Mouse (Mus musculus): Measurements from ENCODE around the gene Shc4. TPM values are rescaled to one million over a fixed set of nuclear protein-coding genes. Genes with fewer than 3 reads are reported as not detected.

Gene Shc4
- total and polyA plus RNA-seq, 3 experiments = 0.21 to 1.1 (median 0.37) TPM

DNA sequence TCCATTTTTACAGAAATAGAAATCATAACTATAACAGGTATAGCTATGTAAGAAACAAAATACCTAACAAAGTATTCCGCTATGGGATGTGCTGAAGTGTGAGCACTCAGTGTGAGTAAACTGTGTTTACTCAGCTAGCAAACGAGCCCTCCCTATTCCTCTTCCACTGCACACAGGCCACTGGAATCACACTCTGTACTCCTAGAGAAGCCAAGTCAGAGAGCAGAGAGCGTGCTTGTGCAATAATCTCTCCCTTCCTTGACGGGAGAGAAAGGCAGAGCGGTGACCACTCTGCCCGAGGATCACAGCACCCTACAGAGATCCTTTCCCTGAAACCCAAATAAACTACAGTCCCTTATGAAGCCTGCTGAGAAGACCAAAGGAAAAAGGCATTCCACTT, 125.7 kb downstream of the Shc4 start:
- H3K4me2 ChIP-seq (ENCODE audit: insufficient read depth, low read depth, poor library complexity, severe bottlenecking) = no peak overlapping the region
- H3K27ac ChIP-seq (ENCODE audit: insufficient read depth, low read depth) = no peak overlapping the region
- TF ChIP-seq POLR2AphosphoS2 (IDR thresholded peaks at IDR 0.05; ENCODE audit: low read depth, low read length) (no peak), RCOR1 (conservative IDR thresholded peaks at IDR 0.05; ENCODE audit: low read depth, low read length) (no peak), SIN3A (IDR thresholded peaks at IDR 0.05; ENCODE audit: low read length) (no peak), JUND (conservative IDR thresholded peaks at IDR 0.05; ENCODE audit: low read depth, low read length) (no peak), NELFE (IDR thresholded peaks at IDR 0.05; ENCODE audit: low read depth, low read length) (no peak)
- H3K4me3 ChIP-seq (replicated peaks in 1 of 3; ENCODE audit: low read depth in 2 of 3, low read length in 2 of 3, poor library complexity in 1 of 3) = no peak overlapping the region
- no peaks in the 10 kb centered on the region for H3K79me2 ChIP-seq (replicated peaks; ENCODE audit: control insufficient read depth, extremely low read depth, insufficient read depth, poor library complexity, severe bottlenecking)
- H3K4me1 ChIP-seq (ENCODE audit: control insufficient read depth in 1 of 2, insufficient read depth in 2 of 2) = no peaks in the 10 kb centered on the region
- no peaks in the 10 kb centered on the region for H3K27me3 ChIP-seq (replicated peaks)
- dilution Hi-C loops (cut with MboI; ENCODE audit: extremely low pct_ligation_motif_present, extremely low pct_unique_long_range_greater_than_20kb, low sequenced_read_pairs) (no loop called here), in situ Hi-C loops (cut with MboI; ENCODE audit: low pct_ligation_motif_present, low pct_unique_long_range_greater_than_20kb, low sequenced_read_pairs) (no loop called here)
- DNase-seq (ENCODE audit: extremely low read depth) = no peak
- H3K36me3 ChIP-seq (replicated peaks in 1 of 2; ENCODE audit: control insufficient read depth in 1 of 2, insufficient read depth in 1 of 2, low read length in 1 of 2) = peaks cover 67 to 88% of the 10 kb centered on the region in 2 experiments
- H3K9ac ChIP-seq (ENCODE audit: insufficient read depth, low read depth) = no peak overlapping the region
- H3K9me3 ChIP-seq (replicated peaks; ENCODE audit: low read length) = no peaks in the 10 kb centered on the region

DNA sequence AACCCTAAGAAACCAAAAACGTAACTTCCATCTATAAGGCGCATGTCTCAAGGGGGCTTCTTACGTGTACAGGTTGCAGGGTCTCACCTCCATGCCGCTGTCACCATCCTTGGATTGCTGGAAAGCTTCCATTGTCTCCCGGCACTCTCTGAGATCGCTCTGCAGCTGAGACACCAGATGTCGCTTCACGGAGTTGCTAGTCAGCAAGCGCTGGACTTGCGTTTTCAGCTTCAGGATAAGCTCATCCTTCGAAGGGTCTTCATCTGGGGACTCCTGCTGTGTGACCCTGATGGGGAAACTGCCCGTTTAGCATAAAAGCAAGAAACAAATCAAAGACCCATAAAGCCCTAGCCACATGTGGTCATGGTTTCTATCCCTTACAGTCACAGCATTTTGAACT, 129.2 kb downstream of the Shc4 start:
- no peak for DNase-seq (ENCODE audit: extremely low read depth)
- Histone ChIP-seq H3K4me1 (ENCODE audit: control insufficient read depth in 1 of 2, insufficient read depth in 2 of 2) (no peaks in the 10 kb centered on the region), H3K9ac (ENCODE audit: insufficient read depth, low read depth) (no peak overlapping the region), H3K4me3 (replicated peaks in 1 of 3; ENCODE audit: low read depth in 2 of 3, low read length in 2 of 3, poor library complexity in 1 of 3) (no peak overlapping the region), H3K4me2 (ENCODE audit: insufficient read depth, low read depth, poor library complexity, severe bottlenecking) (no peak overlapping the region), H3K36me3 (replicated peaks in 1 of 2; ENCODE audit: control insufficient read depth in 1 of 2, insufficient read depth in 1 of 2, low read length in 1 of 2) (peaks cover 60 to 88% of the 10 kb centered on the region in 2 experiments), H3K9me3 (replicated peaks; ENCODE audit: low read length) (no peaks in the 10 kb centered on the region), H3K27ac (ENCODE audit: insufficient read depth, low read depth) (no peak overlapping the region), H3K27me3 (replicated peaks) (no peaks in the 10 kb centered on the region), H3K79me2 (replicated peaks; ENCODE audit: control insufficient read depth, extremely low read depth, insufficient read depth, poor library complexity, severe bottlenecking) (no peaks in the 10 kb centered on the region)
- dilution Hi-C loops (cut with MboI; ENCODE audit: extremely low pct_ligation_motif_present, extremely low pct_unique_long_range_greater_than_20kb, low sequenced_read_pairs) = no loop called here
- no peak for TF ChIP-seq TCF12 (IDR thresholded peaks at IDR 0.05; ENCODE audit: low read depth, low read length)
- TF ChIP-seq NELFE (IDR thresholded peaks at IDR 0.05; ENCODE audit: low read depth, low read length) = no peak
- no peak for TF ChIP-seq MEF2A (IDR thresholded peaks at IDR 0.05; ENCODE audit: borderline replicate concordance, low read depth, low read length)
- no peak for TF ChIP-seq MYC (IDR thresholded peaks at IDR 0.05; ENCODE audit: low read depth, low read length)
- no peak for TF ChIP-seq E2F4 (IDR thresholded peaks at IDR 0.05; ENCODE audit: insufficient replicate concordance, low read depth, low read length)
- TF ChIP-seq JUND (conservative IDR thresholded peaks at IDR 0.05; ENCODE audit: low read depth, low read length) = no peak
- no peak for TF ChIP-seq PAX5 (IDR thresholded peaks at IDR 0.05; ENCODE audit: low read length)
- no peak for TF ChIP-seq CTCF (conservative IDR thresholded peaks at IDR 0.05 in 1 of 2, IDR thresholded peaks at IDR 0.05 in 1 of 2; ENCODE audit: low read depth in 2 of 2, low read length in 2 of 2)
- in situ Hi-C loops (cut with MboI; ENCODE audit: low pct_ligation_motif_present, low pct_unique_long_range_greater_than_20kb, low sequenced_read_pairs) = no loop called here

DNA sequence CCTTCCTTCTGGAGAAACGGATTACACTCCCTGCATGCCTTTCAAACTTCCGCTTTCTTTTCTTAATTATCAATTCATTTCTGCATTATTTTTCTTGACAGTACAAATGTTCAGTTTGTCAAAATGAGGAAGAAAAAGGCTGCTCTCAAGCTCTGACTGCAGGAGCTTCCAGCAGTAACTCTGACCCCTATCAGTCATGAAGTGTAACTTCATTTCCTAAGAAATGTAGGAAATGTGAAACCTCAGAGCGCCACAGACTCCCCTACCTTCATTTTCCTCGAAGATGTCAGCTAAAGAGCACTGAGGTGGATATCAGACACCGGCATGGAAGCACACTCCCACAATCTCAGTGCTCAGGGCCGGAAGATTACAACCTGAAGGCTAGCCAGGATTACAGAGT, 129.9 kb downstream of the Shc4 start:
- no peak for DNase-seq (ENCODE audit: extremely low read depth)
- H3K27ac ChIP-seq (ENCODE audit: insufficient read depth, low read depth) = no peak overlapping the region
- H3K79me2 ChIP-seq (replicated peaks; ENCODE audit: control insufficient read depth, extremely low read depth, insufficient read depth, poor library complexity, severe bottlenecking) = no peaks in the 10 kb centered on the region
- no peaks in the 10 kb centered on the region for H3K4me1 ChIP-seq (ENCODE audit: control insufficient read depth in 1 of 2, insufficient read depth in 2 of 2)
- no peaks in the 10 kb centered on the region for H3K9me3 ChIP-seq (replicated peaks; ENCODE audit: low read length)
- in situ Hi-C loops (cut with MboI; ENCODE audit: low pct_ligation_motif_present, low pct_unique_long_range_greater_than_20kb, low sequenced_read_pairs) (no loop called here), dilution Hi-C loops (cut with MboI; ENCODE audit: extremely low pct_ligation_motif_present, extremely low pct_unique_long_range_greater_than_20kb, low sequenced_read_pairs) (no loop called here)
- no peaks in the 10 kb centered on the region for H3K27me3 ChIP-seq (replicated peaks)
- H3K9ac ChIP-seq (ENCODE audit: insufficient read depth, low read depth) = no peak overlapping the region
- peaks cover 63 to 88% of the 10 kb centered on the region in 2 experiments for H3K36me3 ChIP-seq (replicated peaks in 1 of 2; ENCODE audit: control insufficient read depth in 1 of 2, insufficient read depth in 1 of 2, low read length in 1 of 2)
- no peak overlapping the region for H3K4me3 ChIP-seq (replicated peaks in 1 of 3; ENCODE audit: low read depth in 2 of 3, low read length in 2 of 3, poor library complexity in 1 of 3)
- H3K4me2 ChIP-seq (ENCODE audit: insufficient read depth, low read depth, poor library complexity, severe bottlenecking) = no peak overlapping the region
- TF ChIP-seq PAX5 (IDR thresholded peaks at IDR 0.05; ENCODE audit: low read length) (no peak), IRF4 (IDR thresholded peaks at IDR 0.05; ENCODE audit: low read depth, low read length) (no peak), NRF1 (IDR thresholded peaks at IDR 0.05; ENCODE audit: low read depth, low read length) (no peak), TCF12 (IDR thresholded peaks at IDR 0.05; ENCODE audit: low read depth, low read length) (no peak), POLR2A (IDR thresholded peaks at IDR 0.05; ENCODE audit: low read depth, low read length) (no peak), ZKSCAN1 (IDR thresholded peaks at IDR 0.05; ENCODE audit: borderline replicate concordance, low read depth, low read length) (no peak), MEF2A (IDR thresholded peaks at IDR 0.05; ENCODE audit: borderline replicate concordance, low read depth, low read length) (no peak), CHD1 (IDR thresholded peaks at IDR 0.05; ENCODE audit: low read depth, low read length) (no peak), NELFE (IDR thresholded peaks at IDR 0.05; ENCODE audit: low read depth, low read length) (no peak), SMC3 (IDR thresholded peaks at IDR 0.05; ENCODE audit: low read depth, low read length) (no peak), TBP (conservative IDR thresholded peaks at IDR 0.05; ENCODE audit: low read depth, low read length) (no peak), SIN3A (IDR thresholded peaks at IDR 0.05; ENCODE audit: low read length) (no peak), RAD21 (IDR thresholded peaks at IDR 0.05; ENCODE audit: low read depth, low read length) (no peak), RCOR1 (conservative IDR thresholded peaks at IDR 0.05; ENCODE audit: low read depth, low read length) (no peak), ZMIZ1 (IDR thresholded peaks at IDR 0.05; ENCODE audit: low read depth, low read length) (no peak), KAT2A (IDR thresholded peaks at IDR 0.05; ENCODE audit: insufficient replicate concordance, low read length) (no peak), MXI1 (IDR thresholded peaks at IDR 0.05; ENCODE audit: low read depth, low read length) (no peak)

Data from CH12.LX (cell line).